Mouse (Mus musculus) heart, embryonic 14.5 days (tissue): ENCODE measurements at regions not wholly inside any gene's neighbourhood (a gene's known extent, or its start where the extent isn't known, plus 50 kb on each side); places are given as distances from the start of the nearest gene placed in this dataset.

Experiments
- ATAC-seq: fragments of 200-750 bp; cut with Nextera tagmentation; 2 replicates; pipeline ENCODE4 v1.8.0; 2017; ENCODE audit warnings: low read depth, moderate TSS enrichment; ENCODE audit not compliant: insufficient number of reproducible peaks, insufficient read depth, low FRiP score
- H3K27ac ChIP-seq, 2 experiments: fragments of 200-500 bp in 1 of 2; fragments of 300-500 bp in 1 of 2; sonication (generic) in 1 of 2; replicated peaks in 1 of 2; 2 replicates each; pipeline ENCODE4 v1.5.1; 2012 to 2014; ENCODE audit warnings: low read depth in 2 of 2, low read length in 2 of 2, control low read depth in 1 of 2, mild to moderate bottlenecking in 1 of 2, mixed read lengths in 1 of 2; ENCODE audit not compliant: control insufficient read depth in 1 of 2, insufficient read depth in 1 of 2
- H3K27me3 ChIP-seq: fragments of 300-500 bp; sonication (generic); 2 replicates; pipeline ENCODE4 v1.6.1; 2014; ENCODE audit warnings: mild to moderate bottlenecking, low read length, control low read depth; ENCODE audit not compliant: control insufficient read depth, insufficient read depth
- H3K36me3 ChIP-seq: fragments of 300-500 bp; sonication (generic); 2 replicates; pipeline ENCODE4 v1.6.1; 2014; ENCODE audit warnings: mild to moderate bottlenecking, control low read depth, low read length, mixed read lengths; ENCODE audit not compliant: control insufficient read depth, insufficient read depth
- H3K4me1 ChIP-seq, 2 experiments: fragments of 200-500 bp in 1 of 2; fragments of 300-500 bp in 1 of 2; sonication (generic) in 1 of 2; 2 replicates each; pipeline ENCODE4 v1.6.1; 2012 to 2014; ENCODE audit warnings: low read length in 2 of 2, control low read depth in 1 of 2, mixed read lengths in 1 of 2; ENCODE audit not compliant: control insufficient read depth in 2 of 2, insufficient read depth in 2 of 2
- H3K4me2 ChIP-seq: fragments of 300-500 bp; sonication (generic); 2 replicates; pipeline ENCODE4 v1.6.1; 2014; ENCODE audit warnings: mild to moderate bottlenecking, low read length
- H3K4me3 ChIP-seq, 2 experiments: fragments of 200-500 bp in 1 of 2; fragments of 300-500 bp in 1 of 2; sonication (generic) in 1 of 2; 2 replicates each; pipeline ENCODE4 v1.5.1; 2012 to 2014; ENCODE audit warnings: low read length in 2 of 2, mild to moderate bottlenecking in 2 of 2, control low read depth in 1 of 2, low read depth in 1 of 2, moderate library complexity in 1 of 2; ENCODE audit not compliant: control insufficient read depth in 1 of 2, insufficient read depth in 1 of 2
- H3K9ac ChIP-seq: fragments of 300-500 bp; sonication (generic); 2 replicates; pipeline ENCODE4 v1.6.1; 2014; ENCODE audit warnings: mild to moderate bottlenecking, low read length
- H3K9me3 ChIP-seq: fragments of 300-500 bp; sonication (generic); 2 replicates; pipeline ENCODE4 v1.6.1; 2016; ENCODE audit warnings: low read length, control low read depth; ENCODE audit not compliant: control insufficient read depth
- WGBS: fragments of 180-500 bp; shearing (Covaris S2); extraction: QIAGEN DNeasy Blood & Tissue Kit; methylation state at CpG from one replicate; pipeline ENCODE4 v1.1.7; 2014; 5-methylcytosine and 5-hydroxymethylcytosine counted together

GRCm38 (mm10) chr12:52402711-52403110 is 101.1 kb upstream of the Arhgap5 start:
- Histone ChIP-seq H3K4me1 (peaks cover 4 to 12% of the 10 kb centered on the region in 2 experiments), H3K36me3 (no peaks in the 10 kb centered on the region), H3K9me3 (no peaks in the 10 kb centered on the region), H3K9ac (no peak overlapping the region), H3K27ac (no peak overlapping the region), H3K4me2 (no peak overlapping the region), H3K4me3 (no peak overlapping the region), H3K27me3 (no peaks in the 10 kb centered on the region)
- 81% methylated on average over 4 of the region's 4 CpGs for WGBS
- ATAC-seq, result no peak

DNA sequence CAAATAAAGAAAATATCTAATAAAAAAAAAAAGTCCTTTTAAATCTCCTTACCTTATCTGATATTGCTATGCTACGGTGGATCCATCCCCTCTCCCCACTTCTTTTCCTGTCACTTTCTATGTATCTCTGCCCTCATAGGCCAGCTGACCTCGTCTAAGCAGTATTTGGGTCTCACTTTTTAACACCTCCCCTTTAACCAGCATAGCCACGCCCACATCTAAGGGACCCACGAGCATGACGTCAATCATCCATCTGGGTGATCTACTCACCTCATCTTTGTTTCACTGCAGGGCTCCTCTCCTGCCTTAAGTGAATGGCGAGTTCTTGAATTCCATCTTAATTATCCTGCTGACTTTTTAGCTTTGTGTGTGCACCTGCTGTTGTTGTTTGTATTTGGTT is 97.4 kb upstream of the Arhgap5 start:
- Histone ChIP-seq H3K27ac (no peak overlapping the region), H3K36me3 (no peaks in the 10 kb centered on the region), H3K4me3 (no peak overlapping the region), H3K27me3 (no peaks in the 10 kb centered on the region), H3K9me3 (0 out of 2 replicates have a peak, but pooled peaks cover 2% of the 10 kb centered on the region), H3K4me1 (no peaks in the 10 kb centered on the region), H3K9ac (no peak overlapping the region), H3K4me2 (no peak overlapping the region)
- ATAC-seq, result no peak
- 67% methylated on average over 6 of the region's 6 CpGs for WGBS

DNA sequence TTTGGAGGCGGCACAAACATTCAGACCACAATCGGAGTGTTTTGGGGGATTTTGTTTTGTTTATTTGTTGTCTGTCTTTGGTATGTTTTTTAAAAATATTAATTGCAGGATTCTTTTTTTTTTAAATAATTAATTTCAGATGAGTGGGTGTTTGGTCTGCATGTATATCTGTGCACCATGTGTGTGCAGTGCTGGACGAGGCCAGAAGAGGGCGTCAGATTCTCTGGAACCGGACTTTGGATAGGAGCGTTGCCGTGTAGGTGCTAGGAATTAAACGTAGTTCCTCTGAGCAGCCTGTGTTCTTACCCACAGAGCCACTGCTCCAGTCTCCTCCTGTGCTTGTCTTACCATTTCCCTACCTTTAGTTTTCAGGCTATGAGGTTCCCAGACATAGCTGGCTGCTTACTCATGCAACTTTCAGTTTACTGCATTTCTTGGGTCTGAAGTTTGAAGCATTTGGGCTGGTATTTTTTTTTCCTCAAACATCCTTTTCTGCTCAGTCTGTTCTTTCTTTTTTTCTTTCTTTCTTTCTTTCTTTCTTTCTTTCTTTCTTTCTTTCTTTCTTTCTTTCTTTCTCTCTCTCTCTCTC is 95.4 kb upstream of the Arhgap5 start:
- Histone ChIP-seq H3K4me1 (no peaks in the 10 kb centered on the region; a peak in 1 of 4 replicates), H3K4me3 (no peak overlapping the region), H3K4me2 (no peak overlapping the region), H3K27me3 (no peaks in the 10 kb centered on the region), H3K9me3 (0 out of 2 replicates have a peak, but pooled peaks cover 2% of the 10 kb centered on the region), H3K36me3 (no peaks in the 10 kb centered on the region), H3K9ac (no peak overlapping the region), H3K27ac (no peak overlapping the region)
- ATAC-seq, result no peak
- 86% methylated on average over 8 of the region's 8 CpGs for WGBS

DNA sequence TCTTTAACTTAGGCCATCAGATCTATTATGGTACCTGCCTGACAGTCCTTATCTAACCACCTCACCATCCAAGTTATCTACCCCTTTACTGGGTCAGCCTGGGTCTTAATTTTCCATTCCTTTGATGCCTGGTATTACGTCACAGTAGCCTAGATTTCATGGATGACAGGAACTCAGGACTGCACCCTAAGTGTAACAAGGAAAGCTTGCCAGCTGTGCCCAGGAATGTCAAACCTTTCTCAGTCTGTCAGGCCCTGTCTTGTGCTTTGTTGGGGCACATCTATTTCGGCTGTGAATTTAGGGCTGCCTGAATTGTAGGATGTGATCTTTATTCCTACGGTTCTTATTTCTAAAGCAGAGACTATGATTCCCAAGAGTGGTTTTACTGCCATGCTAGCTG is 94.6 kb upstream of the Arhgap5 start:
- H3K4me1 ChIP-seq, result no peaks in the 10 kb centered on the region; a peak in 1 of 4 replicates
- H3K36me3 ChIP-seq, result no peaks in the 10 kb centered on the region
- no peak for ATAC-seq
- H3K9ac ChIP-seq, result no peak overlapping the region
- 0 out of 2 replicates have a peak, but pooled peaks cover 2% of the 10 kb centered on the region for H3K9me3 ChIP-seq
- H3K27me3 ChIP-seq, result no peaks in the 10 kb centered on the region
- H3K27ac ChIP-seq, result no peak overlapping the region
- WGBS, result 71% methylated on average over 3 of the region's 3 CpGs
- H3K4me3 ChIP-seq, result no peak overlapping the region
- no peak overlapping the region for H3K4me2 ChIP-seq

DNA sequence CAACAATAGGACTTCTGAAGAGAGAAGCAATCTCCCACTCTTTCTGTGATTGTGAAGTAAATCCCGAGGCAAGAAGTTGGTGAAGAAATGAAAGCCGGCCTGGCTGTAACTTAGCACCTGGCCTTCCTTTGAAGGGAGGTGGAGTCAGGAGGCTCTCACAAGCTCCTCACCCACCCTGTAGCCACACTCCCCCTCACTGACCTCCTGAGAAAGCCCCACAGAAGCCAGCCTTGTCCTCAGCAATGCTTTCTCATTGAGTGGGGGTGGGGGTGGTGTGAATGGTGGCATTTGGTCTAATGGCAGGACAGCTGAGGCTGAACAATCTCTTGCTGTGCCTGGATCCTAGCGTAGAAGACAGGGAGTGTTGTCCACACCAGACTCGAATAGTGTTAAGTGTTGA is 91.6 kb upstream of the Arhgap5 start:
- 66% methylated on average over 4 of the region's 4 CpGs for WGBS
- ATAC-seq, result no peak
- no peak overlapping the region for H3K27ac ChIP-seq
- no peaks in the 10 kb centered on the region for H3K27me3 ChIP-seq
- H3K9me3 ChIP-seq, result 0 out of 2 replicates have a peak, but pooled peaks cover 2% of the 10 kb centered on the region
- no peaks in the 10 kb centered on the region for H3K36me3 ChIP-seq
- H3K4me3 ChIP-seq, result no peak overlapping the region
- H3K9ac ChIP-seq, result no peak overlapping the region
- no peaks in the 10 kb centered on the region; a peak in 1 of 4 replicates for H3K4me1 ChIP-seq
- no peak overlapping the region for H3K4me2 ChIP-seq

GRCm38 (mm10) chr12:52413046-52413473 is 90.7 kb upstream of the Arhgap5 start:
- H3K9ac ChIP-seq, result no peak overlapping the region
- H3K36me3 ChIP-seq, result no peaks in the 10 kb centered on the region
- no peaks in the 10 kb centered on the region for H3K27me3 ChIP-seq
- no peak overlapping the region for H3K4me3 ChIP-seq
- no peak for ATAC-seq
- WGBS, result 46% methylated on average over 8 of the region's 8 CpGs
- H3K4me2 ChIP-seq, result no peak overlapping the region
- H3K4me1 ChIP-seq, result no peaks in the 10 kb centered on the region; a peak in 1 of 4 replicates
- H3K9me3 ChIP-seq, result 0 out of 2 replicates have a peak, but pooled peaks cover 2% of the 10 kb centered on the region
- H3K27ac ChIP-seq, result no peak overlapping the region

- 78% methylated on average over 1 of the region's 1 CpGs for whole genome bisulfite sequencing
These were observed 81.0 kb upstream of the Arhgap5 start for GRCm38 (mm10) chr12:52422729-52423128.

More at GRCm38 (mm10) chr12:52422729-52423128, 81.0 kb upstream of the Arhgap5 start:
- H3K4me2 ChIP-seq, result no peak overlapping the region
- H3K27me3 ChIP-seq, result no peaks in the 10 kb centered on the region
- ATAC-seq, result no peak
- H3K36me3 ChIP-seq, result no peaks in the 10 kb centered on the region
- no peak overlapping the region for H3K27ac ChIP-seq
- no peaks in the 10 kb centered on the region for H3K4me1 ChIP-seq
- H3K4me3 ChIP-seq, result no peak overlapping the region
- H3K9me3 ChIP-seq, result no peaks in the 10 kb centered on the region
- no peak overlapping the region for H3K9ac ChIP-seq
